Mouse (Mus musculus) hindbrain, postnatal 0 days (tissue): ENCODE results near the gene Mia2. TPM values are rescaled to one million over a fixed set of nuclear protein-coding genes. Genes with fewer than 3 reads are reported as not detected.

ENCODE experiments used
- ATAC-seq: fragments of 200-750 bp; cut with Nextera tagmentation; 2 replicates; pipeline ENCODE4 v1.8.0; 2017; ENCODE audit warnings: mild to moderate bottlenecking, moderate TSS enrichment, moderate library complexity
- DNase-seq: peaks from one replicate; pipeline ENCODE4 v3.0.0-alpha.2; 2015; ENCODE audit warnings: low spot score
- H3K27ac ChIP-seq: fragments of 300-500 bp; sonication (generic); 2 replicates; pipeline ENCODE4 v1.5.1; 2014; ENCODE audit warnings: mild to moderate bottlenecking
- H3K27me3 ChIP-seq: fragments of 300-500 bp; sonication (generic); 2 replicates; pipeline ENCODE4 v1.6.1; 2014; ENCODE audit warnings: low read length, mixed read lengths; ENCODE audit not compliant: insufficient read depth
- H3K36me3 ChIP-seq: fragments of 300-500 bp; sonication (generic); 2 replicates; pipeline ENCODE4 v1.6.1; 2014; ENCODE audit warnings: low read length, mixed read lengths; ENCODE audit not compliant: insufficient read depth
- H3K4me1 ChIP-seq: fragments of 300-500 bp; sonication (generic); 2 replicates; pipeline ENCODE4 v1.6.1; 2014; ENCODE audit warnings: antibody characterized with exemption, low read length, mixed read lengths; ENCODE audit not compliant: insufficient read depth
- H3K4me2 ChIP-seq: fragments of 300-500 bp; sonication (generic); 2 replicates; pipeline ENCODE4 v1.6.1; 2014; ENCODE audit warnings: low read depth, mild to moderate bottlenecking, low read length, moderate library complexity, mixed read lengths
- H3K4me3 ChIP-seq: fragments of 300-500 bp; sonication (generic); 2 replicates; pipeline ENCODE4 v1.5.1; 2014; ENCODE audit warnings: low read length
- H3K9ac ChIP-seq: fragments of 300-500 bp; sonication (generic); replicated peaks from 2 replicates; pipeline ENCODE4 v1.6.1; 2014; ENCODE audit warnings: mild to moderate bottlenecking, low read length, moderate library complexity, mixed read lengths
- H3K9me3 ChIP-seq: fragments of 300-500 bp; sonication (generic); 2 replicates; pipeline ENCODE4 v1.6.1; 2016; ENCODE audit warnings: low read length, mixed read lengths
- CTCF ChIP-seq: IDR thresholded peaks from 2 replicates; pipeline ENCODE4 v1.5.1; 2016; ENCODE audit warnings: antibody characterized with exemption, control low read depth, low read depth
- WGBS: fragments of 180-500 bp; shearing (Covaris S2); extraction: QIAGEN DNeasy Blood & Tissue Kit; methylation state at CpG from one replicate; pipeline ENCODE4 v1.1.7; 2014; 5-methylcytosine and 5-hydroxymethylcytosine counted together
- polyA plus RNA-seq: library from polyadenylated mRNA; unstranded; fragments of >200 nt; fragmentation: Nextera tagmentation; extraction: Ambion mirVana; gene quantifications from 2 replicates; pipeline ENCODE4 v1.2.1, GENCODE M21; 2015
- total RNA-seq: library from RNA; depleted of rRNA; stranded (reverse); fragments of >200 nt; gene quantifications from 2 replicates; pipeline ENCODE4 v1.2.3, GENCODE M21; 2014

The Mia2 gene
- total and polyA plus RNA-seq, 2 experiments from 2014 or later, result 24.9 to 38.2 TPM

DNA sequence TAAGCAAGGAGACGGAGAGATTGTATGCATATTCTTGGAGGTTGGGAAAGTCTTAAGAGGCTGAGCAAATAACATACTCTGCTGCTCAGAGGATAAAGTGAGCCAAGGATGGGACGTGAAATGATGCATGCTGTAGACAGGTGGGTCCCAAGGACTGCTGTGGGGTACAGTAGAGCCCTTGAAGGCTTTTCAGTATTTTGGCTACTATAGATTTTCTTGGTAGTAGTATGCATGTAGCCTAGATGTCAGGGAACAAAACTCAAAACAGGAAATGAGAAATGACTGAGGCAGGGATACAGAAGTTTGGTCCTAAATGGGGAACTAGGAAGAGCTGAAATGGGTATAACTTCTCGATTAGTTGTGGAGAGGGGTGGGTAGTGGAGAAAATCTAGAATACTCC lies 36.9 kb downstream of the Mia2 start:
- H3K9ac ChIP-seq, result peak overlapping the region; percentile 85; the same call in 1 of the 2 replicates
- H3K27me3 ChIP-seq, result no peaks in the 10 kb centered on the region
- DNase-seq (no peak), ATAC-seq (no peak)
- peak overlapping the region; percentile 89 for H3K4me3 ChIP-seq
- H3K9me3 ChIP-seq, result no peaks in the 10 kb centered on the region
- no peaks in the 10 kb centered on the region for H3K36me3 ChIP-seq
- peak overlapping the region; percentile 86 for H3K4me2 ChIP-seq
- TF ChIP-seq CTCF, result no peak
- no peak overlapping the region for H3K27ac ChIP-seq
- 40% methylated on average over 3 of the region's 3 CpGs for WGBS
- H3K4me1 ChIP-seq, result peaks cover 9% of the 10 kb centered on the region

DNA sequence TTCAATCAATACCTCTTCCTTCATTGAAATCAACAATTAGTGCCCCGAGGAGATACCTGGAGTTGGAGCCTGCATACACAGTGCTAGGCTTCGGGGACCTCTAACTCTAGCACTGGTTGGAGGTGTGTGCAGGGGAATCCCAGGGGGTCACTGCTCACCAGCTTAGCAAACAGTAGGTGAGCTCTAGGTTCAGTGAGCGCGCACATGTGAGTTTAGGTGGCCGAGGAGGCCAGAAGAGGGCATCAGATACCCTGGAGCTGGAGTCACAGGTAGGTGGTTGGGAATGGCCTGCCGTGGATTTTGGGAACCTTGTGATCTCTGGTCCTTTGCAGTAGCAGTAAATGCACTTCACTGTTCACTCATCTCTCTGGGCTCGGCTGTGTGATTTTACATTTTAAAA lies 37.3 kb downstream of the Mia2 start:
- ATAC-seq, result no peak

DNA sequence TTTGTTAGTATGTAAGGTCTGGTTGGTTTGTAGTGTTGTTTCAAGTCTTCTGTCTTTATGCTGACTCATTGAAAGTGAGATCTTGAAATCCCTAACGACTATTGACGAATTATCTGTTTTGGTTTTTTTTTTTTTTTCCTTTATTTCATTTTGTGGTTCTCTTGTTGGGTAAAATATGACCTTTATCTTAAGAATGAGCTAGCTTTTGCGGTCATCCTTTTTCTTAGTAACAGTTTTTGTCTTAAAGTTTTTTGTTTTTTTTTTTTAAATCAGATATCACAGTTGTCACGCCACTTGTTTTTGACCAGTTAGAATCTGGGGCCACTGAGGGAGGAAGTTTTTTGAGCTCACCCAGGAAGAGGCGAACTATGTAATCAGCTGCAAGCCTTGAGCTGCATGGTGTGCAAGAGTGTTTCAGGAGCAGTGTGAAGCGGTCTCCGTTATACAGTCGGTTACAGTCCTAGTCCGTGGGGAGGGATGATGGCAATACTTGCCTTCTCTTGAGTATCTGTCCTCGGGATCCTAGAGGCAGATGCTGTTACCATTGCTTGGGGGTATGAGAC lies 37.9 kb downstream of the Mia2 start:
- Histone ChIP-seq H3K4me1 (peaks cover 9% of the 10 kb centered on the region), H3K4me3 (no peak overlapping the region), H3K36me3 (peaks cover 3% of the 10 kb centered on the region; the same call in 1 of the 2 replicates), H3K27me3 (no peaks in the 10 kb centered on the region), H3K9me3 (no peaks in the 10 kb centered on the region), H3K4me2 (no peak overlapping the region), H3K27ac (no peak overlapping the region), H3K9ac (no peak overlapping the region)
- no peak for TF ChIP-seq CTCF
- ATAC-seq (no peak), DNase-seq (no peak)
- 89% methylated on average over 10 of the region's 10 CpGs for WGBS

More for the DNA sequence above, 37.3 kb downstream of the Mia2 start:
- Histone ChIP-seq H3K27ac (no peak overlapping the region), H3K9me3 (no peaks in the 10 kb centered on the region), H3K27me3 (no peaks in the 10 kb centered on the region), H3K9ac (no peak overlapping the region), H3K4me1 (peaks cover 9% of the 10 kb centered on the region), H3K4me2 (peak overlapping the region; percentile 86; the same call in 1 of the 2 replicates), H3K36me3 (no peaks in the 10 kb centered on the region), H3K4me3 (no peak overlapping the region)
- 85% methylated on average over 7 of the region's 7 CpGs for WGBS
- TF ChIP-seq CTCF, result no peak
- no peak for DNase-seq

DNA sequence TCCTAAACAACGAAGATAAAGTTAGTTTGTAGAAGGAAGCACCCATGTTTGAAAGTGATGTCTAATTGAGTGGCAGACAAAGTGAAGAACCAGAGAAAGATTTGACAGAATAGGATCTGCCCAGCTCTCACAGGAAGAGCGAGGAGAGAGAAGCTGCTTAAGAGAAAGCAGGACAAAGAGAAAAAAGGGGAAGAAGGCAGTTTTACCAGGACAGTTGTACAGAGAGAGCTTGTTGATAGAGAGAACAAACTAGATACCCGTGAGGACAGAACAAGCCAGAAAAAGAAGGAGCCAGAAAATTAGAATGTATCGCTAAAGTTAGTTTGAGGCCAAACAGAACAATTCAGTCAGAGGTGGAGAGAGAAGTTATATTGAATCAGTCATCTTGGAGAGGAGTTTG lies 39.5 kb downstream of the Mia2 start:
- H3K4me2 ChIP-seq, result no peak overlapping the region
- H3K36me3 ChIP-seq, result peaks cover 14% of the 10 kb centered on the region; the same call in 1 of the 2 replicates
- no peaks in the 10 kb centered on the region for H3K27me3 ChIP-seq
- WGBS, result 96% methylated on average over 4 of the region's 4 CpGs
- H3K27ac ChIP-seq, result no peak overlapping the region
- peaks cover 7% of the 10 kb centered on the region for H3K4me1 ChIP-seq
- H3K9ac ChIP-seq, result no peak overlapping the region
- TF ChIP-seq CTCF, result no peak
- ATAC-seq (no peak), DNase-seq (no peak)
- no peak overlapping the region for H3K4me3 ChIP-seq
- no peaks in the 10 kb centered on the region for H3K9me3 ChIP-seq

DNA sequence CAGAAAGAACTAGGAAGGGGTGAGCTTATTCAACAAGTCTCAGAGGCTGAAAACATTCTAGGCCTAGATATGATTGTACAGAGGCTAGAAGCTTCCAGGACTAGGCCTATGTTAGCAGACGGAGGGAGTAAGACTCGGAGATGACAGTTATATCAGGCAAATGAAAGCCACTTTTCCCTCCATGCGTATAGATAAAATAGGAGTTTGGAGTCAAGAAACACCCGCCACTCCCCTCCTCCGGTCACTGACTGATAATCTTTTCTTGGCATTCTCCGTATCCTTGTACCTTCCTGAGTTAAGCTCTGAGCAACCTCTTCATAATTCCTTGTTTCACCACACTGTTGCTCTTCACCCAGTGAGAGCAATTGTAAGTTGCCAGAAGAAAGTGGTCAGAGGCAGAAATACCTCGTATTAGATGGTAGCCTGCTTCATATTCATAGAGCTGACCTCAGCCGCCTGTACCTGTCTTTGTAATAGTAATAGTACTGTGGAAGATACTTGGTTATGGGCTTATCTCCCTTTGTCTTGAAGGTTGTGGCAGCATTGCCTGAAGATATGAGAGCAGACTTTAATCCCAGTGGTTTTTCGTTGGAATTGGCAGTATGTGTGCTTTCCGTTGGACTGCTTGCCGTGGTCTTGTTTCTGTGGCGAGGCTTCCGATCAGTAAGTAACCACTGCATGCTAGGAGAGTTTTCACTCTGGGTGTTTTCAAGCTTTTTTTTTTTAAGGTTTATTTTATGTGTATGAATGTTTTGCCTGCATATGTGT lies 40.1 kb downstream of the Mia2 start:
- ATAC-seq (no peak), DNase-seq (no peak)
- TF ChIP-seq CTCF, result no peak
- H3K4me2 ChIP-seq, result no peak overlapping the region
- no peak overlapping the region for H3K27ac ChIP-seq
- H3K27me3 ChIP-seq, result no peaks in the 10 kb centered on the region
- H3K36me3 ChIP-seq, result peaks cover 17% of the 10 kb centered on the region; the same call in 1 of the 2 replicates
- no peak overlapping the region for H3K9ac ChIP-seq
- peaks cover 5% of the 10 kb centered on the region for H3K4me1 ChIP-seq
- H3K9me3 ChIP-seq, result no peaks in the 10 kb centered on the region
- no peak overlapping the region for H3K4me3 ChIP-seq
- WGBS, result 93% methylated on average over 13 of the region's 13 CpGs

DNA sequence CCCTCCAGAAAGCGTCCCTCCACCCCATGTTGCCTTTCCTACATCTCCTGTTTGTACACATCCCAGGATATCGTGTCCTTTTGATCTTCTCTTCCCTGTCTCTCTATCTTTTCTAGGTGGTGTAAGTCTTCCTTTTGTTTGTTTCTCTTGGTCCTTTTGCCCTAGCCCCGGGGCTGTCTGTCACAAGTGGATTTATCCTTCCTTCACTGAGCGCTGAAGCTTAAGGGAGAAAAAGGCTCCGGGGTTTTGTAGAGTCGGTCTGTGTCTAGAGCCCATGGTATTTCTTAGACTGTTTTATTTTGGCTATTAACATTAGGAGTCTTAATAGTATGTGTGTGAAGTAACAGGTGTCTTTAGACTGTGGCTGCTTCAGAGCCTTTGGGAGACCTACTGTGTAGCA lies 41.4 kb downstream of the Mia2 start:
- no peak overlapping the region for H3K27ac ChIP-seq
- H3K4me2 ChIP-seq, result no peak overlapping the region
- no peak for TF ChIP-seq CTCF
- H3K9me3 ChIP-seq, result no peaks in the 10 kb centered on the region
- no peak overlapping the region for H3K9ac ChIP-seq
- H3K36me3 ChIP-seq, result peaks cover 22% of the 10 kb centered on the region; the same call in 1 of the 2 replicates
- DNase-seq (no peak), ATAC-seq (no peak)
- WGBS, result 89% methylated on average over 6 of the region's 6 CpGs
- no peaks in the 10 kb centered on the region for H3K27me3 ChIP-seq
- H3K4me3 ChIP-seq, result no peak overlapping the region
- peaks cover 5% of the 10 kb centered on the region for H3K4me1 ChIP-seq

DNA sequence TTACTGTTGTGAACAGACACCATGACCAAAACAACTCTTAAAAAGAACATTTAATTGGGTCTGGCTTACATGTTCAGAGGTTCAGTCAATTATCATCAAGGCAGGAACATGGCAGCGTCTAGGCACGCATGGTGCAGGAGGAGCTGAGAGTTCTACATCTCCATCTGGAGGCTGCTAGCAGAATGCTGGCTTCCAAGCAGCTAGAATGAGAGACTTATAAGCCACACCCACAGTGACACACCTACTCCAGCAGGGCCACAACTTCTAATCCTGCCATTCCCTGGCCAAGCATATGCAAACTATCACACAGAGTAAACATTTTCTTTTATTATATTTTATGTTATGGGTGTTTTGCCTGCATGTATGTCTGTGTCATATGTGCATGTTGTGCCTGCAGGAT lies 43.8 kb downstream of the Mia2 start:
- no peak for TF ChIP-seq CTCF

More for the DNA sequence above, 43.8 kb downstream of the Mia2 start:
- H3K27me3 ChIP-seq, result no peaks in the 10 kb centered on the region
- H3K4me1 ChIP-seq, result no peaks in the 10 kb centered on the region
- H3K9me3 ChIP-seq, result no peaks in the 10 kb centered on the region
- ATAC-seq, result no peak
- no peak overlapping the region for H3K9ac ChIP-seq
- no peak overlapping the region for H3K4me2 ChIP-seq
- no peak for DNase-seq
- peaks cover 30% of the 10 kb centered on the region; the same call in 1 of the 2 replicates for H3K36me3 ChIP-seq
- no peak overlapping the region for H3K27ac ChIP-seq
- WGBS, result 86% methylated on average over 2 of the region's 2 CpGs
- no peak overlapping the region for H3K4me3 ChIP-seq
